Mouse (Mus musculus) stomach, embryonic 16.5 days (tissue): ENCODE results near the gene Zfp2. TPM values are rescaled to one million over a fixed set of nuclear protein-coding genes. Genes with fewer than 3 reads are reported as not detected.

ENCODE experiments used
- polyA plus RNA-seq: library from polyadenylated mRNA; unstranded; fragments of >200 nt; fragmentation: Nextera tagmentation; extraction: Ambion mirVana; gene quantifications from 2 replicates; pipeline ENCODE4 v1.2.1, GENCODE M21; 2015

Gene Zfp2
- polyA plus RNA-seq, 1 experiment from 2014 or later: 11.6 TPM

Other genes starting within 250 kb of the Zfp2 start
- 24.9 and 25.9 TPM in 2 replicates for gene Zfp354c, start 88.4 kb downstream of the Zfp2 start, polyA plus RNA-seq
- 0.57 and 0.62 TPM in 2 replicates for gene Zfp879, start 74.6 kb downstream of the Zfp2 start, polyA plus RNA-seq
- 0.14 and 0.19 TPM in 2 replicates for gene Grm6, start 65.5 kb downstream of the Zfp2 start, polyA plus RNA-seq
- gene Zfp454, start 28.5 kb downstream of the Zfp2 start, polyA plus RNA-seq: 5.6 and 6.9 TPM in 2 replicates
- gene Zfp354b, start 15.5 kb upstream of the Zfp2 start, polyA plus RNA-seq: 1.5 and 1.8 TPM in 2 replicates
- gene 4933414I15Rik, start 27.6 kb upstream of the Zfp2 start, polyA plus RNA-seq: not detected in 2 replicates
- not detected in 2 replicates for gene Prop1, start 37.6 kb upstream of the Zfp2 start, polyA plus RNA-seq
- gene Olfr1378, start 50.4 kb upstream of the Zfp2 start, polyA plus RNA-seq: not detected in 2 replicates
- gene Olfr1377, start 65.8 kb upstream of the Zfp2 start, polyA plus RNA-seq: not detected in 2 replicates
- not detected in 2 replicates for gene Olfr51, start 87.4 kb upstream of the Zfp2 start, polyA plus RNA-seq
- not detected in 2 replicates for gene Olfr54, start 98.1 kb upstream of the Zfp2 start, polyA plus RNA-seq
- gene Olfr1375, start 131.9 kb upstream of the Zfp2 start, polyA plus RNA-seq: not detected in 2 replicates
- gene Zfp354a, start 143.1 kb upstream of the Zfp2 start, polyA plus RNA-seq: 7.4 TPM in 2 replicates